Mouse (Mus musculus) lung, embryonic 15.5 days (tissue): ENCODE measurements around the gene Fshr. TPM values are rescaled to one million over a fixed set of nuclear protein-coding genes. Genes with fewer than 3 reads are reported as not detected.
"Not testable (repeated sequence)": the region's sequence is repeated elsewhere in the genome, so short reads cannot be mapped to it uniquely, and the experiment has no call there.

ENCODE experiments used
- ATAC-seq: fragments of 200-750 bp; cut with Nextera tagmentation; 2 replicates; pipeline ENCODE4 v1.8.0; 2017; ENCODE audit warnings: moderate number of reproducible peaks, borderline replicate concordance; ENCODE audit not compliant: low FRiP score, low TSS enrichment; ENCODE audit errors: extremely low read depth
- H3K27ac ChIP-seq: fragments of 300-500 bp; sonication (generic); 2 replicates; pipeline ENCODE4 v1.5.1; 2015; ENCODE audit warnings: moderate library complexity, mild to moderate bottlenecking, inconsistent platforms
- H3K27me3 ChIP-seq: fragments of 300-500 bp; sonication (generic); 2 replicates; pipeline ENCODE4 v1.6.1; 2015; ENCODE audit warnings: inconsistent platforms
- H3K36me3 ChIP-seq: fragments of 300-500 bp; sonication (generic); 2 replicates; pipeline ENCODE4 v1.6.1; 2015; ENCODE audit warnings: inconsistent platforms
- H3K4me1 ChIP-seq: fragments of 300-500 bp; sonication (generic); 2 replicates; pipeline ENCODE4 v1.6.1; 2015; ENCODE audit warnings: inconsistent platforms
- H3K4me2 ChIP-seq: fragments of 300-500 bp; sonication (generic); 2 replicates; pipeline ENCODE4 v1.6.1; 2015; ENCODE audit warnings: inconsistent platforms, mild to moderate bottlenecking, moderate library complexity
- H3K4me3 ChIP-seq: fragments of 300-500 bp; sonication (generic); 2 replicates; pipeline ENCODE4 v1.5.1; 2015; ENCODE audit warnings: mild to moderate bottlenecking, inconsistent platforms
- H3K9ac ChIP-seq: fragments of 300-500 bp; sonication (generic); 2 replicates; pipeline ENCODE4 v1.6.1; 2015; ENCODE audit warnings: inconsistent platforms
- H3K9me3 ChIP-seq: fragments of 300-500 bp; sonication (generic); 2 replicates; pipeline ENCODE4 v1.6.1; 2016; ENCODE audit warnings: inconsistent platforms
- WGBS: fragments of 180-500 bp; shearing (Covaris S2); methylation state at CpG from one replicate; pipeline ENCODE4 v1.1.7; 2015; 5-methylcytosine and 5-hydroxymethylcytosine counted together
- polyA plus RNA-seq: library from polyadenylated mRNA; unstranded; fragments of >200 nt; fragmentation: Nextera tagmentation; extraction: Ambion mirVana; gene quantifications from 2 replicates; pipeline ENCODE4 v1.2.1, GENCODE M21; 2015

The Fshr gene
- polyA plus RNA-seq, result not detected in 2 replicates

DNA sequence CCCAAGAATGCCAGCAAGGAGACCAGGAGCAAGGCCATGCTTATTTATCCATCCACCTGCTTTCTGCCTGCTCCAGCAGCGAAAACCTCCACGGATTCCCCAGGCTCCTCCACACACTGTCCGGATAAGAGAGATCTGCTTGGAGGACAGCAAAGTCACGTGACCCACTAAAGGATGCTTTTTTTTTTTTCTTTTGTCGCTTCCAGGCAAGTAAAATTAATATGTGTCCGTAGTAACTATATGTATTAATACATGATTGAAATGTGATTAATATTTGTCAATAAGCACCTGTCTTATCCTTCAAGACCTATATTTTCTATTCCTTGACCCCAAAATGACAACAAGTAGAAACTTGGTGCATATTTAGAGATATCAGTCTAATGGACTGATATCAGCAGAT, at the start of gene Fshr:
TSS of gene Fshr (minus strand) at position 101 of the 400 bp plus-strand sequence.
- Histone ChIP-seq H3K36me3 (no peaks in the 10 kb centered on the region), H3K27ac (no peak within 1 kb of the TSS), H3K4me3 (no peak within 1 kb of the TSS), H3K27me3 (no peaks in the 10 kb centered on the region), H3K9me3 (no peaks in the 10 kb centered on the region), H3K4me1 (no peaks in the 10 kb centered on the region), H3K4me2 (no peak within 1 kb of the TSS), H3K9ac (no peak within 1 kb of the TSS)
- WGBS, result 85% methylated on average over 6 of the region's 6 CpGs
- no peak for ATAC-seq

DNA sequence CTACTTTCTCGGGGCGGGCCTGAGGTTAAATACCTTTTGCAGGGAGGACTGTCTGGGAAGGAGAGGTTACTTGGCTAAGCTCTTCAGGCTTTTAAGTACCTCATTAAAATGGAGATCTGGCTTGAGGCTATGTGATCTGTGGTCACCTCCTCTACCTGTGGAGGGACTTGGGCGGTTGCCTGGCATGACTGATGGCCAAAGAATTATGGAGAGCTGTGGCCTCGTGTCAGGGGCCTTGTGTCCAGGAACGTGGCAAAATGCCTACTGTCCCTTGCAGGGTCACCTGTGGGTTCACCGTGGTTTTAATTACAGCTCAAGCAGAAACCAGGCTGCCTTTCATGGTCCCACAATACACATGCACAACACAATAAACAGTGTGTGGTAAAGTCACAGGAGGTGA, 1.7 kb upstream of the Fshr start:
- H3K9me3 ChIP-seq, result no peaks in the 10 kb centered on the region

DNA sequence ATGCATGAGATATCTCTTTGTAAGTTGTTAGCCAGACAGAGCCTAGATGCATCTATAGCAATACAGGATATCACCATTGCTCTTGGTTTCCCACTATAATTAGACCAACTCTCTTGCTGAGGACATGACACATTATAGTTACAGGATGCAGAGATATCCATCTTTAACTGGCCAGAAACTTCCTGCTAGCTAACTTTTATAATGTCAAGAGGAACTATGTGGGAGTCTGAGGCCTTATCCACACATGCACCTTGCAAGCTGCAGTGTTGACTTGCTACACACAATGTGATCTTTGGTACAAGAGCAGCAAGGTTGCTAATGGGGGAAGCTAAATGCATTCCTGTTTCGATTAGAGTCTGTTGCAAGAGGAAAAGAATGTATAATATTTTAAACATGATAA, 26.9 kb downstream of the Fshr start:
- Histone ChIP-seq H3K9ac (no peak overlapping the region), H3K4me1 (no peaks in the 10 kb centered on the region), H3K27me3 (no peaks in the 10 kb centered on the region), H3K27ac (no peak overlapping the region), H3K36me3 (no peaks in the 10 kb centered on the region), H3K4me2 (no peak overlapping the region), H3K9me3 (no peaks in the 10 kb centered on the region), H3K4me3 (no peak overlapping the region)
- ATAC-seq, result no peak
- 76% methylated on average over 1 of the region's 1 CpGs for WGBS

More for the DNA sequence above, 1.7 kb upstream of the Fshr start:
- Histone ChIP-seq H3K9ac (no peak overlapping the region), H3K36me3 (no peaks in the 10 kb centered on the region), H3K27me3 (no peaks in the 10 kb centered on the region), H3K27ac (no peak overlapping the region), H3K4me2 (no peak overlapping the region), H3K4me3 (no peak overlapping the region), H3K4me1 (no peaks in the 10 kb centered on the region)
- ATAC-seq, result no peak
- 74% methylated on average over 6 of the region's 6 CpGs for WGBS

DNA sequence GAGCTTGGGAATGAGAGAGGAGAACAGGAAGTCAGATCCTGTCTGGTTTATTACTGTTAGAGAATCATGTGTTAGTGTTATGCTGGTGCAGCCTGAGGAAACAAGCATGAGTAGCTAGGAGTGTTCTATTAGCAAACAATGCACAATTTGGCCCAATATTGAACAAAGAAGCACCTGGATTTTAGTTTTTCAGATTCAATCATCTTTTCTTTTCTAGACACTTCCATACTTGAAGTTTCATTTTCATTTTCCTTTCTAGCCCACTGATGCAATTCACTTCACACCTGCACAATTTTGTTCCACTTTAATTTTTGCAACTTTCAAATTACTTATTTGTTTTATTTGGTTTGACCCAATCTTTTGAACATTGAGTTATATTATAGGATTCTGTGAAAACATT, 35.7 kb downstream of the Fshr start:
- Histone ChIP-seq H3K36me3 (no peaks in the 10 kb centered on the region), H3K9ac (no peak overlapping the region), H3K9me3 (no peaks in the 10 kb centered on the region), H3K27ac (no peak overlapping the region), H3K4me2 (no peak overlapping the region), H3K4me1 (no peaks in the 10 kb centered on the region), H3K27me3 (no peaks in the 10 kb centered on the region), H3K4me3 (no peak overlapping the region)
- ATAC-seq, result no peak

DNA sequence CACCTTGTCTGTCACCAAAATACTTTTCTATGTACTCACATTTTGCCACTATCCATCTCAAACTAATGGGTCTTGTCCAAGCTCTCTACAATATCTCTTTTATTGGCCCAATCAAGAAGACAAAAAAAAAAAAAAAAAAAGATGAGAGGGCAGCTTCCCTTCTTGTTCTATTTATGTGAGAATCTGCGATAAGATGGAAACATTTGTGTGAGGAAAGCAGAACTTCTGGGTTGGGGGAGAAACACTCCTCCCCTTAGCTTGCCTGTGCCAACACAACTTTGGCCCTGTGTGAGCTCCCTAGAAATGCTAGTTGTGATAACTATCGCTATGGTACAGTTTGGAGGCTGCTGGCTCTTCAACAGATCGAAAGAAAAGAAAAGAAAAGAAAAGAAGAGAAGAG, 38.0 kb downstream of the Fshr start:
- no peaks in the 10 kb centered on the region for H3K9me3 ChIP-seq
- no peaks in the 10 kb centered on the region for H3K36me3 ChIP-seq
- no peaks in the 10 kb centered on the region for H3K27me3 ChIP-seq
- no peak overlapping the region for H3K4me2 ChIP-seq
- H3K27ac ChIP-seq, result no peak overlapping the region
- H3K4me3 ChIP-seq, result no peak overlapping the region
- ATAC-seq, result no peak
- no peaks in the 10 kb centered on the region for H3K4me1 ChIP-seq
- 80% methylated on average over 3 of the region's 3 CpGs for WGBS
- no peak overlapping the region for H3K9ac ChIP-seq

DNA sequence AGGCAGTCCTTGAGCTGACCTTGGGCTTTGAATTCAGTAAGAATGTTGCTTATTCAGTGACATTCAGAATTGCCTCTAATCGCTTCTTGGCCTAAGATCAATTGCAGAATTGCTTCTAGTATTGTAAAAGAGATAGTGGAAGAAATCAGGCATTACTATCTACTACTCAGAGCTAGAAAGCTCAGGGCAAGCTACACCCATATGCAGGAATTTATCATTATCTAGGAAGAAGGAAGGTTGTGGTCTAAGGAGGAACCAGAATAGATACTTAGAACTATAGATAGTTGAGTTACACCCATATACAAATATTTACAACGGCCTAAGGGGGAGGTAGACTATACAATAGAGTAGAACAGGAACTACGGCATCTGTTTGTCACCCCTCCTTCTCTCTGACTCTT, 41.1 kb downstream of the Fshr start:
- 78% methylated on average over 3 of the region's 3 CpGs for WGBS
- H3K27me3 ChIP-seq, result not testable (repeated sequence)

DNA sequence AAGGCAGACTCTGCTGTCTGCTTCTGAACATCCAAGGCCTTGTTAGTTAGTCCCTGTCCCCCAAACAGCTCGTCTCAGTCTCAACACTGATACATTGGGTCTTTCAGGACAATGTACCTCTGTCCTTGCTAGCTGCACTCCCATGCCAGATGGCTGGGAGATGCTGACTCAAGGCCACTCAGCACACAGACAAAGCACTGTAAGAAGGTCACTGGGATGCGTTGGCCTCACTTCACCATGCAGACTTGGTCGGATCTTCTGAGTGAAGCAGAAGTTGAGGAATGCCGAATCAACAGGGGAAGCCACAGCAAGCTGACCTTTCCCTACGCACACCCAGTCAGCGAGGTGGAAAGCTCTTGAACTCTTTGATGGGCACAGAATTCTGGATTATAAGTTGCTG, 55.7 kb downstream of the Fshr start:
- no peak for ATAC-seq
- 81% methylated on average over 6 of the region's 6 CpGs for WGBS
- no peaks in the 10 kb centered on the region for H3K4me1 ChIP-seq

More for the DNA sequence above, 41.1 kb downstream of the Fshr start:
- not testable (repeated sequence) for ATAC-seq, H3K4me2 ChIP-seq, H3K9ac ChIP-seq, H3K4me3 ChIP-seq, H3K4me1 ChIP-seq, H3K9me3 ChIP-seq, H3K27ac ChIP-seq, H3K36me3 ChIP-seq

DNA sequence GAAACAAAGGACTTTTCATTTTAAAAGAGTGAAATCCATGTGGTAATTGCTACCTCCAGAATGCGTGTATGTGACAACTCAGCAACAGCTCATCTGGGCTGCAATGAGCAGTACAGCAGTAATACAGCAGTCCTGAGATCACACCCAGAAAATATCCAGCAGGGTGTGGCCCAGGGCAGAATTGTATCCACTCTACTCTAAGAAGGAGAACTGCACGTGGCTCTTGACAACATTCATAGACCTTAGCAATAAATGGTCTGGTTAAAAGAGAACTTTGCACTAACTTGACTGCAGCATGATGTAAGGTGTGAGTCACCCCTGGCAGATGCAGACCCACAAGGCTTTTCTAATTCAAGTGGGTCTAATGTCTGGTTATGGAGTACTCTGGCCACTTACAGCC, 80.5 kb downstream of the Fshr start:
- Histone ChIP-seq H3K36me3 (no peaks in the 10 kb centered on the region), H3K27ac (no peak overlapping the region), H3K4me3 (no peak overlapping the region), H3K9me3 (no peaks in the 10 kb centered on the region), H3K9ac (no peak overlapping the region), H3K4me1 (no peaks in the 10 kb centered on the region), H3K4me2 (no peak overlapping the region), H3K27me3 (no peaks in the 10 kb centered on the region)
- WGBS, result 56% methylated on average over 2 of the region's 2 CpGs
- no peak for ATAC-seq

More for the DNA sequence above, 55.7 kb downstream of the Fshr start:
- H3K4me3 ChIP-seq, result no peak overlapping the region
- H3K9ac ChIP-seq, result no peak overlapping the region
- H3K4me2 ChIP-seq, result no peak overlapping the region
- no peak overlapping the region for H3K27ac ChIP-seq
- no peaks in the 10 kb centered on the region for H3K27me3 ChIP-seq
- no peaks in the 10 kb centered on the region for H3K9me3 ChIP-seq
- H3K36me3 ChIP-seq, result no peaks in the 10 kb centered on the region

DNA sequence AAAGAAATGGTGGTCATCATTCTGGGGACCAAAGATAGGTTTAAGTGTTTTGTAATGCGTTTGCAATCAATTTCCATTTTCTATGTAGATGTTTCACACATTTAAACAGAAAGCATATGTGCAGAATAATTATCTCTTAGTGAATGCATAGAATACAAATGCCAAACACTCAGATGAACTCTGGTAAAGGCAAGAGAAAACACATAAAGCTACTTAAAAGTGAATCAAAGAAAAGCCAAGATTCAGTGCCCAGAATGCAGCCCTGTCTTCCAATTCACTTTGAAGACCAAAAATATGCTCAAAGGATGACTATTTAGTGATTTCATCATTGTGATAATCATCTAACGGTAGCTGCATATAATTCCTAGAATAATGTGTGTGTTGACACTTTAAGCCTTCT, 81.2 kb downstream of the Fshr start:
- H3K4me1 ChIP-seq, result no peaks in the 10 kb centered on the region
- H3K27ac ChIP-seq, result no peak overlapping the region
- H3K4me3 ChIP-seq, result no peak overlapping the region
- H3K4me2 ChIP-seq, result no peak overlapping the region
- no peak for ATAC-seq
- no peaks in the 10 kb centered on the region for H3K9me3 ChIP-seq
- no peak overlapping the region for H3K9ac ChIP-seq
- H3K36me3 ChIP-seq, result no peaks in the 10 kb centered on the region
- WGBS, result 60% methylated on average over 2 of the region's 2 CpGs
- no peaks in the 10 kb centered on the region for H3K27me3 ChIP-seq

DNA sequence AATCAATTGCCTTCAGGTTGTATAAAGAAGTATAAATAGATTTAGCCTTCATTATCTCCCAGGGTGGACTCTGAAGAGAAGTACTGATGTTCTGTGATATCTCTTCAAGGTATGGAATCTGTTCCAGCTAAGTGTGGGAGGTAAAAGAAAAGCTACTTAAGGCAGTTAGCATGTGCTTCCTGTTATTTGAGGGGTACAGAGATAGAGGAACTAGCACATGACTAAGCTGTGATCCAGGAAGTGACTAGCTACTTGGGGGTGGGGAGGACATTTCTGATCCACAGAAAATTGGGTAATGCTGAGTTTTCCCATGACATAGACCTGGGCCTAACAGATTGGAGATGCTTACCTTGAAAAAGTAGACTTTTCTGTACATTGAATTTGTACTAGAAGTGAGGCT, 86.5 kb downstream of the Fshr start:
- no peak for ATAC-seq
- Histone ChIP-seq H3K9ac (no peak overlapping the region), H3K4me1 (no peaks in the 10 kb centered on the region), H3K27ac (no peak overlapping the region), H3K36me3 (no peaks in the 10 kb centered on the region), H3K4me3 (no peak overlapping the region), H3K4me2 (no peak overlapping the region), H3K27me3 (no peaks in the 10 kb centered on the region), H3K9me3 (no peaks in the 10 kb centered on the region)

DNA sequence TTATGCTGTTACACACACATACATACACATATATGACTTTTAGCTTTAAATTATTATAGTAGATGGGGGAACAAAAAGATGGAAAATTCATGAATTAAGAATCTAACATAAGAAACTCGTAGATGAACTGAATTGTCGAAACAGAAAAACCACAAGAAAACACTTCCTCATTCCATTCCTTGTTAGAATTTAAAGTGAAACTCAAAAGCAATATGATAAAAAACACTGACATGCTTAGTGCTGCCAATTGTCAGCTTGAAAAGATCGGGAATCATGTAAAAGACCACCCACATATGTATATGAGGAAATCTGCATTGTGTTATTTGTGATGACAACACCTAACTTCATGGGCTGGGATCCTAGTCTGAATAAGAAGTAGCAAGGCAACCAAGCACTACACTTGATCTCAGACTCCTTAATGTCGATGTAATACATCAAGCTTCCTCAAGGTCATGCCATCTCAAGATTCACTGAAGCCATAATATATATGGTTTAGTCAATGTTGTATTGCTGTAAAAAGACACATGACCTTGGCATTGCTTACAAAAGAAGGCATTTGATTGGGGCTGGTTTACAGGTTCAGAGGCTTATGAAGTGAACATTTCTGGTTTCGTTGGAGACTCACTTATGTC, 99.6 kb downstream of the Fshr start:
- Histone ChIP-seq H3K9me3 (no peaks in the 10 kb centered on the region), H3K9ac (no peak overlapping the region), H3K4me1 (no peaks in the 10 kb centered on the region), H3K27me3 (no peaks in the 10 kb centered on the region), H3K36me3 (no peaks in the 10 kb centered on the region), H3K27ac (no peak overlapping the region), H3K4me2 (no peak overlapping the region), H3K4me3 (no peak overlapping the region)
- 68% methylated on average over 5 of the region's 5 CpGs for WGBS
- ATAC-seq, result no peak

DNA sequence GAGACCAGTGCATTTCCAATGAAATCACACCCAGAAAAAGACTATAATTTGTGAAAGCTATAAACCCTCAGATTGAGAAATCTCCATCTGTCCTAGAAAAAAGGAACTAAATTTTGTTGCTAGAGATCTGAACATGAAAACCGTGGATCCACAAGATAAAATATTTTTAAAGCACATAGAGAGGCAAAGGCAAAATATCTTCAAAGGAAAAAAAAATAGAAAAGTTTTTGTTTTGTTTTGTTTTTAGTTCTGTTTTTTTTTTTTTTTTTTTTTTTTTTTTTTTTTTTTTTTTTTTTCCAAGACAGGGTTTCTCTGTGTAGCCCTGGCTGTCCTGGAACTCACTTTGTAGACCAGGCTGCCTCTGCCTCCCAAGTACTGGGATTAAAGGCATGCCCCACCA, 100.7 kb downstream of the Fshr start:
- H3K27ac ChIP-seq, H3K4me2 ChIP-seq, H3K27me3 ChIP-seq, H3K9me3 ChIP-seq, H3K36me3 ChIP-seq, H3K4me1 ChIP-seq, ATAC-seq, H3K9ac ChIP-seq, H3K4me3 ChIP-seq: not testable (repeated sequence)
- WGBS, result 74% methylated on average over 1 of the region's 1 CpGs
